In the genomic region with DNA sequence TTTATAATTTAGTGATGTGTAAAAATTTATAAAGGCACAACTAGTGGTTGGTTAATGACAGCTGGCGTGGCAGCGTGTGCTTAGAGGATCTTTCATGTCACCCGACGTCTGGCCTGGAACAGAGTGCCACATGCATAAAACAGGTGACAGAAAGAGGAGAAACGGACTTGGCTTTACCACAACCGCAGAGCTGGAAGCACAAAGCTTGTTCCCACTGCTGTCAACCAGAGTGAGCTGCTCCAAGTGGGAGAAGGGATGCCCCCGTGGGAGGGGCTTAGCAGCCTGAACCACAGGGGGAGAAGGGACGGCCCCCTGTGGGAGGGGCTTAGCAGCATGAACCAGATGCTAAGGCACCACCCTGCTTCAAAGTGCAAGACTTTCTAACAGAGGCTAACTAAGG, we compare ENCODE assay signal across 16 mouse cellular contexts.
A peak's percentile ranks its signal among the peaks of the same experiment; 100 is the strongest.
DNase-seq lines count a peak whose midpoint lies in the region; ATAC-seq and TF ChIP-seq lines count a peak whose summit lies in the region.
"Had no signal": no experiment of that assay in that cellular context is flagged by ENCODE, and none has a peak within 500 bp of the region (broad histone marks: within the 10 kb centered on the region; RNA-seq: fewer than 3 reads in every experiment).

No protein-coding gene starts in this region.

- DNase-seq in gastrocnemius, postnatal 14 days, result peak; percentile 31
- DNase-seq in gastrocnemius, adult 2 months, result no peak
- peak; percentile 50 for DNase-seq in left cerebral cortex, postnatal 4 days
- DNase-seq in left cerebral cortex, postnatal 36 days (ENCODE audit: low spot score in 2 of 2), result no peak
- peak; percentile 92 for DNase-seq in R1 (ENCODE audit: low read depth, low spot score)
- peak; percentile 52 for DNase-seq in limb, embryonic 14.5 days (ENCODE audit: low spot score)
- DNase-seq in spleen, adult 12 weeks (ENCODE audit: low spot score), result no peak
- DNase-seq: kidney, postnatal 36 days; lung, postnatal 4 days; thymus, postnatal 36 days had no signal

- H3K36me3 ChIP-seq in limb, embryonic 14.5 days (ENCODE audit: control insufficient read depth, insufficient read depth, low read length), result no peaks in the 10 kb centered on the region
- no peaks in the 10 kb centered on the region for H3K36me3 ChIP-seq in intestine, postnatal 0 days (ENCODE audit: control insufficient read depth, insufficient read depth)
- H3K36me3 ChIP-seq: neural tube, embryonic 12.5 days had no signal

- TF ChIP-seq POLR2A in limb, embryonic 14.5 days (IDR thresholded peaks at IDR 0.05; ENCODE audit: borderline replicate concordance, extremely low read depth, insufficient read depth, insufficient read length), result no peak

- 41% methylated on average over 8 of the region's 8 CpGs for WGBS in limb, embryonic 14.5 days
- 58% methylated on average over 8 of the region's 8 CpGs for WGBS in intestine, postnatal 0 days

- H3K9ac ChIP-seq in limb, embryonic 14.5 days (ENCODE audit: low read depth, low read length, severe bottlenecking), result no peak overlapping the region
- no peak overlapping the region for H3K9ac ChIP-seq in intestine, postnatal 0 days (ENCODE audit: low read depth, low read length)
- H3K9ac ChIP-seq: liver, embryonic 14.5 days; neural tube, embryonic 12.5 days had no signal

- H3K4me3 ChIP-seq in gastrocnemius, adult 2 months, result no peak overlapping the region
- no peak overlapping the region for H3K4me3 ChIP-seq in limb, embryonic 14.5 days (replicated peaks; ENCODE audit: low read length)
- no peak overlapping the region for H3K4me3 ChIP-seq in intestine, postnatal 0 days (ENCODE audit: low read depth, low read length)
- H3K4me3 ChIP-seq: heart, adult 2 months; neural tube, embryonic 12.5 days had no signal

- H3K4me1 ChIP-seq in limb, embryonic 14.5 days (ENCODE audit: control insufficient read depth, insufficient read depth, low read length), result peaks cover 23% of the 10 kb centered on the region
- H3K4me1 ChIP-seq in intestine, postnatal 0 days (replicated peaks; ENCODE audit: control insufficient read depth, insufficient read depth, low read length), result no peaks in the 10 kb centered on the region

- H3K4me2 ChIP-seq in limb, embryonic 14.5 days (replicated peaks; ENCODE audit: low read depth, low read length, severe bottlenecking), result no peak overlapping the region
- no peak overlapping the region for H3K4me2 ChIP-seq in intestine, postnatal 0 days (replicated peaks; ENCODE audit: low read depth)
- H3K4me2 ChIP-seq: neural tube, embryonic 12.5 days had no signal

- intact Hi-C loops in gastrocnemius, postnatal 14 days (cut with DNase I; ENCODE audit: low total_unique reads), result no loop called here
- intact Hi-C loops in gastrocnemius, adult 2 months (cut with DNase I), result no loop called here
- intact Hi-C loops in left cerebral cortex, postnatal 4 days (cut with DNase I), result no loop called here
- intact Hi-C loops in left cerebral cortex, postnatal 36 days (cut with DNase I), result no loop called here

- no peak overlapping the region for H3K27ac ChIP-seq in gastrocnemius, adult 2 months
- no peak overlapping the region for H3K27ac ChIP-seq in limb, embryonic 14.5 days (replicated peaks; ENCODE audit: low read depth, low read length)
- H3K27ac ChIP-seq in intestine, postnatal 0 days (ENCODE audit: low read depth, low read length), result no peak overlapping the region
- H3K27ac ChIP-seq: heart, adult 2 months; liver, embryonic 14.5 days; neural tube, embryonic 12.5 days had no signal

- H3K27me3 ChIP-seq in limb, embryonic 14.5 days (ENCODE audit: control insufficient read depth, insufficient read depth, low read length), result no peaks in the 10 kb centered on the region
- H3K27me3 ChIP-seq in intestine, postnatal 0 days (replicated peaks; ENCODE audit: control insufficient read depth, insufficient read depth, low read length), result no peaks in the 10 kb centered on the region
- H3K27me3 ChIP-seq: neural tube, embryonic 12.5 days; Patski had no signal

- no peaks in the 10 kb centered on the region for H3K9me3 ChIP-seq in limb, embryonic 14.5 days (ENCODE audit: control insufficient read depth, low read length)
- H3K9me3 ChIP-seq in intestine, postnatal 0 days (ENCODE audit: control insufficient read depth), result no peaks in the 10 kb centered on the region

- no peak for ATAC-seq in limb, embryonic 14.5 days (ENCODE audit: low FRiP score, low read depth)
- no peak for ATAC-seq in intestine, postnatal 0 days
- ATAC-seq: midbrain, embryonic 16.5 days; Patski had no signal

- no peak for TF ChIP-seq CTCF in gastrocnemius, adult 2 months (IDR thresholded peaks at IDR 0.05)
- no peak for TF ChIP-seq CTCF in intestine, postnatal 0 days (IDR thresholded peaks at IDR 0.05; ENCODE audit: low read depth)

Comparison
In these comparisons a context has a peak if more than half of its experiments do, and no peak if none do; other contexts are left out.
1. DNase-seq: peak in gastrocnemius, postnatal 14 days (single experiment), left cerebral cortex, postnatal 4 days (single experiment), R1 (single experiment) and limb, embryonic 14.5 days (single experiment); none in gastrocnemius, adult 2 months (single experiment), left cerebral cortex, postnatal 36 days (0 of 2) and spleen, adult 12 weeks (single experiment).